Mouse (Mus musculus) kidney, adult 2 months (tissue): Measurements from ENCODE around the gene Msln. TPM values are rescaled to one million over a fixed set of nuclear protein-coding genes. Genes with fewer than 3 reads are reported as not detected.

Source experiments
- DNase-seq: peaks from one replicate; pipeline ENCODE4 v3.0.0; 2021
- H3K27ac ChIP-seq: fragments of 200-500 bp; 2 replicates; pipeline ENCODE4 v1.5.1; 2012; ENCODE audit warnings: low read depth, low read length, control low read depth, inconsistent platforms; ENCODE audit not compliant: insufficient read depth
- H3K27me3 ChIP-seq: fragments of 200-500 bp; replicated peaks from 2 replicates; pipeline ENCODE4 v1.6.1; 2012; ENCODE audit warnings: mild to moderate bottlenecking, moderate library complexity, low read length, inconsistent platforms; ENCODE audit not compliant: control insufficient read depth, insufficient read depth
- H3K36me3 ChIP-seq: fragments of 200-500 bp; 2 replicates; pipeline ENCODE4 v1.6.1; 2012; ENCODE audit warnings: mild to moderate bottlenecking, moderate library complexity, low read length, inconsistent platforms; ENCODE audit not compliant: control insufficient read depth, insufficient read depth
- H3K4me1 ChIP-seq: fragments of 200-500 bp; 2 replicates; pipeline ENCODE4 v1.6.1; 2011; ENCODE audit warnings: low read length; ENCODE audit not compliant: control insufficient read depth, insufficient read depth
- H3K4me3 ChIP-seq: fragments of 200-500 bp; 2 replicates; pipeline ENCODE4 v1.5.1; 2011; ENCODE audit warnings: mild to moderate bottlenecking, low read depth, low read length, control low read depth; ENCODE audit not compliant: insufficient read depth
- CTCF ChIP-seq: fragments of 200-500 bp; conservative IDR thresholded peaks from 2 replicates; pipeline ENCODE4 v1.5.1; 2011; ENCODE audit warnings: low read depth, mild to moderate bottlenecking, control low read depth, low read length, moderate library complexity, mixed read lengths; ENCODE audit not compliant: insufficient read depth, insufficient read length
- POLR2A ChIP-seq: fragments of 200-500 bp; IDR thresholded peaks from one replicate; pipeline ENCODE4 v1.6.1; 2011; ENCODE audit warnings: low read depth, low read length, control low read depth
- WGBS: fragments of 180-500 bp; shearing (Covaris S2); methylation state at CpG from one replicate; pipeline ENCODE4 v1.1.7; 2018; 5-methylcytosine and 5-hydroxymethylcytosine counted together
- polyA plus RNA-seq: library from polyadenylated mRNA; depleted of rRNA; stranded (reverse); fragments of >200 nt; gene quantifications from 2 replicates; pipeline ENCODE4 v1.2.3, GENCODE M21; 2012

Gene Msln
- polyA plus RNA-seq, 1 experiment: 3.3 TPM

DNA sequence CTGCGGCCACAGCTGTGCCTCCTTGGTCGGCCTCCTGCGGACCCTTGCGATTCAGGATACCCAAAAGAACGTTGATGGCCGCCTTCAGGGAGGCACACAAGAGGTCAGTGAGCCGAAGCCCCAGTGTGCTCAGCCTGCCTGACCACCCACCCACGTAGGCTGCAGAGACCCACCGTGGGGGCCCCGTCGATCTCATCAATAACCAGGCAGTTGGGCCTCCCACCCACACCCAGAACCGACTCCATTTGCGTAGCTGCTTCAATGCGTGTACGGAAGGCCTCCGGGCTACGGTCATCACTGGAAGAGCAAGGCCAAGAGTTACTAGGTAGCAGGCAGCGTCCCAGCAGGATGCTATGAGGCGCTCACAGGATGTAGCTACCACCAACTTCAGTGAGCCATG lies 30.7 kb downstream of the Msln start:
- Histone ChIP-seq H3K36me3 (no peaks in the 10 kb centered on the region), H3K27me3 (no peaks in the 10 kb centered on the region), H3K27ac (no peak overlapping the region), H3K4me3 (no peak overlapping the region), H3K4me1 (peaks cover 4% of the 10 kb centered on the region; the same call in 1 of the 2 replicates)
- 94% methylated on average over 19 of the region's 19 CpGs for WGBS
- TF ChIP-seq POLR2A: no peak
- no peak for TF ChIP-seq CTCF
- DNase-seq: no peak

DNA sequence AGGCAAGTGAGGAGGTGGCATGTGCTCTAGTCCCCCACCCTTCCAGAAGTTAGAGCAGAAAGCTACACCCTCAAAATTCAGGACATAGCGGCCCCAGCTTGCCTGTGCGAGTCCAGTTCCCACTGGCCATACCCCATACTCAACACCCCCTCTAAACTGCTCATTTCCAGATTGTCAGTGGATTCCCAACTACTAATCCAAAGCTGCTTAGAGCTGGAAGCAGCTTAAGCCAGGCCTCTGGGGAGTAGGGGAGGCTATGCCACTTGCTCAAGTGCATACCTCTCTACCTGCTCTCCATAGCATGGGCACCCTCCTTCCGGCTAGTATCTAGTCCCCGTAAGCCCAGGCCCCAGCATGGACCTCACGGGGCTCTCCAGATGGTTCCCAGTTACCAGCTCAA lies 32.7 kb downstream of the Msln start:
- Histone ChIP-seq H3K36me3 (no peaks in the 10 kb centered on the region), H3K4me3 (no peak overlapping the region), H3K4me1 (no peaks in the 10 kb centered on the region), H3K27ac (no peak overlapping the region), H3K27me3 (no peaks in the 10 kb centered on the region; the same call in 1 of the 2 replicates)
- TF ChIP-seq POLR2A (no peak), CTCF (no peak)
- 94% methylated on average over 5 of the region's 5 CpGs for WGBS
- no peak for DNase-seq

DNA sequence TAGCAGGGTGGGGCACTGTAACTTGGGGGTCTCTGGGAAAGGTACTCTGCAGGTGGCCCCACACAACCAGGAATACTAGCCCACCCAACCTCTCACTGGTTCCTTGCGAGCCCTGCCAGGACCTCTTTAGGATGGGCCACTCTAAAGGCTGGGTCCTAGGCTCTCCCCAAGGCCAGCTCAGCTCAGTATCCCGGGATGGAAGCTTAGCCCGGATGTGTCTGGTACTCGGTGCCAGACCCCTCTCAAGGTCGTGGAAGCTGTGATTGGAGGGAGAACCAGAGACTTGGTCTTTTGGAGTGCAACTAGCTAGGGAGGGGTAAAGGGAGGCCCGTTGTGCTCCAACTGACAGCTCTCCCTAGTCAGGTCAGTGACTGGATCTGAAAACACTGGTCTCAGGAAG lies 36.5 kb downstream of the Msln start:
- no peaks in the 10 kb centered on the region for H3K4me1 ChIP-seq
- H3K36me3 ChIP-seq: no peaks in the 10 kb centered on the region
- no peaks in the 10 kb centered on the region; the same call in 1 of the 2 replicates for H3K27me3 ChIP-seq
- H3K27ac ChIP-seq: no peak overlapping the region
- DNase-seq: no peak
- no peak overlapping the region for H3K4me3 ChIP-seq
- 12% methylated on average over 6 of the region's 6 CpGs for whole genome bisulfite sequencing
- no peak for TF ChIP-seq CTCF
- TF ChIP-seq POLR2A: no peak

DNA sequence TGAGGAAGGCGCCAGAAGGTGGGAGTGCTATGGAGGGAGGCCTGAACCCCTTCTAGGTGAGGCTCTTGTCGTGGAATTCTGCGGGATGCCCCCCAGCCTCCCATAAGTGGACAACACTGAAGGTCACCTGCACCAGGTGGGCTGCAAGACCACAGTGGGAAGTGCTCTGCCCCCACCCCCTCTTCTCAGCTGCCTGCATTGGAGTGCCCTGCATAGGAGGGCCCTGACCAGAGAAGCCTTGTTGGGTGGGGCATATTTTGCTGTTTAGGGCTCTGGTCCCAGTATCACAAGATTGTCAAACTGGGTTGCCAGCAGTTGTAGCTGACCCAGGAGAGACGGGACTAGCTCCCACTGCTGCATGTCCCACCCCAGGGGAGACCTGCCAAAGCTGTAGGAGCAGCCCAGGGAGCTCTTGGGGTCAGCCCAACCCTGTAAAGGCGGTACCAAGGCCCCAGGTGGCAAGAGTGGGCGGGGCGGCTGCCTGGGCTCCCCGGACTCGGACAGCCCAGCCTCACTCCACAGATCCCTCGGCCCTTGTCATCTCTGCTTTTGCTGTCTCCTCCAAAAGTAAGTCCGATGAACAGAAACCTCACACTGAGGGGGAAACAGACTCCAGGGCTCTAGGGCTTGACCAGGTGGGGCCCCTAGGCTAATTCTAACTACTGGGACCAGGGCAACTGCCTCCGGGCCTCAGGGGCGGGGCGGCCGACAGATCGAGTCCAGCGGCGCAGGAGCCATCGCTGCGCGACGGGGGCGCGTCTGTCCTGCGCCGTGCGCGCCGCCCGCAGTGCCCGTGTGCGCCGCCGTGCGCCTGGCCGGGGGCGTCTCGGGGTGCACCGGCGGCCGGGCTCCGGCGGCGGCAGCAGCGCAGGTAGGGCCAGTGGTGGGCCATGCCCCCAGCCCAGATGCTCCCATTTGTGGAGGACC lies 37.2 kb downstream of the Msln start, which contains the start of gene Gng13:
Gene Gng13 (plus strand): TSS at position 461 of the 927 bp plus-strand sequence.
- H3K27ac ChIP-seq: no peak within 1 kb of the TSS
- H3K4me3 ChIP-seq: no peak within 1 kb of the TSS
- TF ChIP-seq POLR2A: no peak
- TF ChIP-seq CTCF: no peak
- no peaks in the 10 kb centered on the region for H3K4me1 ChIP-seq
- H3K27me3 ChIP-seq: no peaks in the 10 kb centered on the region; the same call in 1 of the 2 replicates
- H3K36me3 ChIP-seq: no peaks in the 10 kb centered on the region
- 4% methylated on average over 45 of the region's 45 CpGs for WGBS
- DNase-seq: peak; percentile 28

DNA sequence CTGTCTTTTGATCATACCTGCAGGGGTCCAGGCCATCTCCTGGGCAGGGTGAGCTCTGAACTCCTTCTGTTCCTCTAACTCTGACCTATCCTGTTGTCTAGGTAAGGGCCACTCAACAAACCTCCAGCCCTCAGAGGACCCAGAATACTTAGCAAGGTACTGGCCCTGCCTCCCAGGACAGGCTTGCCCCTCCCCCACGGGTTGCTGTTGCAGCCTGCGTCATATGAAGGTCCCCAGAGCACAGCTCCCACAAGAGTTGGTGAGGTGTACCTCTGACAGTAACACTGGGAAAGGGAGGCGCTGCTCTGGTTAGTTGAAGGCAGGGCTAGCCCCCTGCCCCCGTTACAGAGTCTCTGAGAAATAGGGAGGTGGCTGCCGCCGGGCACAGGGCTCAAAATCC lies 38.0 kb downstream of the Msln start:
- H3K27ac ChIP-seq: no peak overlapping the region
- H3K4me3 ChIP-seq: no peak overlapping the region
- no peaks in the 10 kb centered on the region; the same call in 1 of the 2 replicates for H3K27me3 ChIP-seq
- no peak for DNase-seq
- TF ChIP-seq CTCF (no peak), POLR2A (no peak)
- H3K4me1 ChIP-seq: no peaks in the 10 kb centered on the region
- WGBS: 10% methylated on average over 6 of the region's 6 CpGs
- H3K36me3 ChIP-seq: no peaks in the 10 kb centered on the region

DNA sequence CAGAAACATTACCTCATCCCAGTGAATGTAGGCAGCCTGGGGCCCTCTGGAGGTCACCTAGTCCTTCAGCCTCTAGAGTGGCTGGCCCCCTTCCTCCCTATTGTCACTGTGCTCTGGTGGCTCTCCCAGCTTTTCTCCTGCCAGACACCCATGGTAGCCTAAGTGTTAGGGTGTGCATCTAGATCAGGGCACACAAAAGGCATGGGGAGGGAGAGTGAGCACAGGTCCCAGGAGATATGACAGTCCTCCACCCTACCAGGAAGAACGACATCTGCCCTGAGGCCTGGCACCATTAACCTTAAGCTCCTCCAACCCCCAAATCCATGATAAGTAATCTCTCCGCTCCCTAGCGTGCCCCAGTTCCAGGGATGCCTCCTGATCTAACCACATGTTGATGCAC lies 38.6 kb downstream of the Msln start:
- no peak overlapping the region for H3K4me3 ChIP-seq
- DNase-seq: no peak
- WGBS: 71% methylated on average over 3 of the region's 3 CpGs

DNA sequence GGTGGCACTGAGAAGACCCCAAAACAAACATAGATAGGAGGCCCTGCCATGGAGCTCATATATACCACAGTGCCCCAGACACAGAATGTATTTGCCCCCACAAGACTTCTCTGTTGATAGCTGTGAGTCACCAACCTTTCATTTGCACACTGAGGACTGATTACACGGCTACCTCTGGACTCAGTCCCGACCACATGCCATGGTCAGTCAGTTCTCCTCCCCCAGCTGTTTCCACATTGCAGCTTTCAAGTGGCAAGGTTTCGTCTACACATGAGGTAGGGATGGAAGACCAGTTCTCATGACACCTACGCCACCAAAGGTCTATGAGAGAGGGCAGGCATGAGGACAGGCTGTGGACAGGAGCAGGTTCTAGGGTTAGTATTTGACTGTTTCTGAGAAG lies 43.0 kb downstream of the Msln start:
- no peak for DNase-seq
- no peaks in the 10 kb centered on the region for H3K27me3 ChIP-seq
- H3K4me3 ChIP-seq: no peak overlapping the region
- 78% methylated on average over 4 of the region's 4 CpGs for WGBS
- TF ChIP-seq POLR2A: no peak
- no peak for TF ChIP-seq CTCF
- H3K36me3 ChIP-seq: no peaks in the 10 kb centered on the region
- H3K4me1 ChIP-seq: no peaks in the 10 kb centered on the region
- no peak overlapping the region for H3K27ac ChIP-seq

More for the DNA sequence above, 38.6 kb downstream of the Msln start:
- Histone ChIP-seq H3K27me3 (no peaks in the 10 kb centered on the region; the same call in 1 of the 2 replicates), H3K27ac (no peak overlapping the region), H3K4me1 (no peaks in the 10 kb centered on the region), H3K36me3 (no peaks in the 10 kb centered on the region)
- TF ChIP-seq POLR2A (no peak), CTCF (no peak)
